Mouse (Mus musculus) fibroblast of lung, adult 2 months (primary cell): ENCODE measurements around the gene Ceacam5.

ENCODE experiments used
- DNase-seq: peaks from one replicate; pipeline ENCODE4 v3.0.0-alpha.2; 2011; ENCODE audit warnings: low read depth

Ceacam5 gene

DNA sequence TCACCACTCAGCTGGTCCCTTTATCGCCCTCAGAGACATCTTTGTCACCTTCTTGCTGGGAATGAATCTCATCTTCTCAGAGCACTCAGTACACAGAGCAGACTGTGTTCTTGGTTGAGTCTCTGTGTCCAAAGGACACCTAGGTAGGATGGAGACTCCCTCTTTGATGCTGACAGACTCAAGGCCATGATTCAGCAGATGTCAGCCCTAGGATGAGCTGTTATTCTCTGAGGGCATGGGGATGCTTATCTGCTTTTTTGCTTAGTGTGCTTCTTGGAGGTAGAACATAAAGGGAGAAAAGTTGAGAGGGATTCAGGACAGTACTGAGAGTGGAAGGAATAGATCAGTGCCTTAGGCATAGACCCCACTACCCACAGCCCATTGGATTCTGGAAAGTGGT lies at the start of gene Ceacam5:
TSS of gene Ceacam5 (plus strand) at position 301 of the 400 bp plus-strand sequence.
- no peak for DNase-seq
